Mouse (Mus musculus): ENCODE data around the gene Npas1. TPM values are rescaled to one million over a fixed set of nuclear protein-coding genes. Genes with fewer than 3 reads are reported as not detected.

Npas1 gene
- polyA plus RNA-seq, 1 experiment from 2014 or later, result 0.27 TPM

- no peaks in the 10 kb centered on the region for H3K9me3 ChIP-seq (ENCODE audit: control insufficient read depth)
- H3K36me3 ChIP-seq (ENCODE audit: control insufficient read depth, insufficient read depth), result no peaks in the 10 kb centered on the region
- no peak for ATAC-seq
- H3K4me3 ChIP-seq (ENCODE audit: low read depth, low read length), result peak overlapping the region; percentile 36
- H3K9ac ChIP-seq (ENCODE audit: low read depth, low read length), result no peak overlapping the region
- H3K4me2 ChIP-seq (replicated peaks; ENCODE audit: low read depth), result peak overlapping the region; percentile 32
- peaks cover 66% of the 10 kb centered on the region for H3K27me3 ChIP-seq (replicated peaks; ENCODE audit: control insufficient read depth, insufficient read depth, low read length)
- H3K4me1 ChIP-seq (replicated peaks; ENCODE audit: control insufficient read depth, insufficient read depth, low read length), result no peaks in the 10 kb centered on the region
- TF ChIP-seq CTCF (IDR thresholded peaks at IDR 0.05; ENCODE audit: low read depth), result no peak
- 5% methylated on average over 22 of the region's 23 CpGs for WGBS
- H3K27ac ChIP-seq (ENCODE audit: low read depth, low read length), result no peak overlapping the region
Observed at GRCm38 (mm10) chr7:16475321-16475720, 2.2 kb downstream of the Npas1 start.

GRCm38 (mm10) chr7:16474445-16474844, 3.1 kb downstream of the Npas1 start:
- H3K4me3 ChIP-seq (ENCODE audit: low read depth, low read length), result peak overlapping the region; percentile 6; the same call in 1 of the 2 replicates
- H3K4me2 ChIP-seq (replicated peaks; ENCODE audit: low read depth), result peak overlapping the region; percentile 37; the same call in 1 of the 2 replicates
- ATAC-seq, result no peak
- no peak overlapping the region for H3K9ac ChIP-seq (ENCODE audit: low read depth, low read length)
- H3K9me3 ChIP-seq (ENCODE audit: control insufficient read depth), result no peaks in the 10 kb centered on the region
- peaks cover 66% of the 10 kb centered on the region for H3K27me3 ChIP-seq (replicated peaks; ENCODE audit: control insufficient read depth, insufficient read depth, low read length)
- H3K27ac ChIP-seq (ENCODE audit: low read depth, low read length), result no peak overlapping the region
- no peaks in the 10 kb centered on the region for H3K36me3 ChIP-seq (ENCODE audit: control insufficient read depth, insufficient read depth)
- 5% methylated on average over 33 of the region's 33 CpGs for WGBS
- no peaks in the 10 kb centered on the region for H3K4me1 ChIP-seq (replicated peaks; ENCODE audit: control insufficient read depth, insufficient read depth, low read length)
- no peak for TF ChIP-seq CTCF (IDR thresholded peaks at IDR 0.05; ENCODE audit: low read depth)

DNA sequence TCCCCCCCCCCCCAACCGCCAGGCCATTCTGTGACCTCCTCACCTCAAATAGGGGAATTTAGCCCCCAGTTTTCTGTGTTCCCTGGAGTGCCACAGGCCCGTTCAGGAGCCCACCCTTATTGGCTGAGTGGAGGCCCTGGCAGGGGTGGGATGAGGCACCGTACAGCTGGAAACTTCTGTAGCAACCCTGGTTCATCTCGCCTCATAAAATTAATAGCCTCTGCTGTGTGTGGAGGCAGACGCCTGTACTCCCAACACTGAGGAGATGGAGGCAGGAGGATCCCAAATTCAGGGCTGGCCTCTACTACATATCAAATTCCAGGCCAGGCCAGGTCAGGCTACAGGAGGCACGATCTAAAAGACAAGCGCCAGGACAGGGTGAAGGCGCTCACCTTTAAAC, 3.7 kb downstream of the Npas1 start:
- Histone ChIP-seq H3K4me3 (ENCODE audit: low read depth, low read length) (no peak overlapping the region), H3K36me3 (ENCODE audit: control insufficient read depth, insufficient read depth) (no peaks in the 10 kb centered on the region), H3K27ac (ENCODE audit: low read depth, low read length) (no peak overlapping the region), H3K4me1 (replicated peaks; ENCODE audit: control insufficient read depth, insufficient read depth, low read length) (no peaks in the 10 kb centered on the region), H3K27me3 (replicated peaks; ENCODE audit: control insufficient read depth, insufficient read depth, low read length) (peaks cover 66% of the 10 kb centered on the region), H3K9ac (ENCODE audit: low read depth, low read length) (no peak overlapping the region), H3K9me3 (ENCODE audit: control insufficient read depth) (no peaks in the 10 kb centered on the region), H3K4me2 (replicated peaks; ENCODE audit: low read depth) (no peak overlapping the region)
- no peak for TF ChIP-seq CTCF (IDR thresholded peaks at IDR 0.05; ENCODE audit: low read depth)
- no peak for ATAC-seq
- 54% methylated on average over 8 of the region's 8 CpGs for WGBS

DNA sequence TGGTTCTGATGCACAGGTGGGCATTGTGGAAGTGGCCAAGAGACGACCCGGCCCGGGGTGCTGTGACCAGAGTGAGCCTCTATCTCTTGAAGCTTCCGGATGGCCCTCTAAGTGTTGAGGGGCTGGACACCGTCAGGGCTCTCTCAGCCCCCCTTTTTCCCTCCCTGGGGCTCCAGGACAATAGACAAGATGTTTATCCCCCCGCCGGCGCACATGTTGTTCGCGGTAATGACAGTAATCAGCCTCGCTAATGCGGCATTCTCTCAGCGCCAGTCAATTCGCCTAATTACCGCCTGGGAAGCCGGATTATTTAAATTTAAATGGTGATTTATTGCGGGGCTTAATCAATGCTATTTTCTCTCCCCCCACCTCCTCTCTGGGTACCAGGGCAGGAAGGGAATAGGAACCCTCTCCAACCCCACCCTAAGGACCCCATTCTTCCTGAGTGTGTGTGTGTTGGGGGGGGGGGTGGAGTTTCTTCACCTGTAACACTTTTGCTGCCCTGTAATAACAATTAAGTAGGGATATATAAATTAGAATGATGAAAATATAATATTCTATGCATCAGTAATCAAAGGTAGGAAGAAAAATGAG, 5.3 kb downstream of the Npas1 start:
- Histone ChIP-seq H3K27ac (ENCODE audit: low read depth, low read length) (no peak overlapping the region), H3K27me3 (replicated peaks; ENCODE audit: control insufficient read depth, insufficient read depth, low read length) (peaks cover 65% of the 10 kb centered on the region), H3K4me3 (ENCODE audit: low read depth, low read length) (no peak overlapping the region), H3K9ac (ENCODE audit: low read depth, low read length) (no peak overlapping the region), H3K36me3 (ENCODE audit: control insufficient read depth, insufficient read depth) (no peaks in the 10 kb centered on the region), H3K9me3 (ENCODE audit: control insufficient read depth) (no peaks in the 10 kb centered on the region), H3K4me2 (replicated peaks; ENCODE audit: low read depth) (no peak overlapping the region), H3K4me1 (replicated peaks; ENCODE audit: control insufficient read depth, insufficient read depth, low read length) (no peaks in the 10 kb centered on the region)
- no peak for TF ChIP-seq CTCF (IDR thresholded peaks at IDR 0.05; ENCODE audit: low read depth)
- no peak for ATAC-seq
- WGBS, result 14% methylated on average over 17 of the region's 17 CpGs

GRCm38 (mm10) chr7:16471549-16471948, 6.0 kb downstream of the Npas1 start:
- H3K4me3 ChIP-seq (ENCODE audit: low read depth, low read length), result no peak overlapping the region
- H3K4me1 ChIP-seq (replicated peaks; ENCODE audit: control insufficient read depth, insufficient read depth, low read length), result no peaks in the 10 kb centered on the region
- no peak overlapping the region for H3K4me2 ChIP-seq (replicated peaks; ENCODE audit: low read depth)
- peak; percentile 64 for TF ChIP-seq CTCF (IDR thresholded peaks at IDR 0.05; ENCODE audit: low read depth)
- H3K27ac ChIP-seq (ENCODE audit: low read depth, low read length), result no peak overlapping the region
- H3K27me3 ChIP-seq (replicated peaks; ENCODE audit: control insufficient read depth, insufficient read depth, low read length), result peaks cover 58% of the 10 kb centered on the region
- no peaks in the 10 kb centered on the region for H3K9me3 ChIP-seq (ENCODE audit: control insufficient read depth)
- 48% methylated on average over 9 of the region's 9 CpGs for WGBS
- no peak overlapping the region for H3K9ac ChIP-seq (ENCODE audit: low read depth, low read length)
- H3K36me3 ChIP-seq (ENCODE audit: control insufficient read depth, insufficient read depth), result no peaks in the 10 kb centered on the region
- ATAC-seq, result no peak

- H3K4me1 ChIP-seq (replicated peaks; ENCODE audit: control insufficient read depth, insufficient read depth, low read length), result no peaks in the 10 kb centered on the region
- no peak overlapping the region for H3K4me3 ChIP-seq (ENCODE audit: low read depth, low read length)
- 38% methylated on average over 5 of the region's 5 CpGs for WGBS
- no peak for TF ChIP-seq CTCF (IDR thresholded peaks at IDR 0.05; ENCODE audit: low read depth)
- H3K36me3 ChIP-seq (ENCODE audit: control insufficient read depth, insufficient read depth), result no peaks in the 10 kb centered on the region
- no peak overlapping the region for H3K4me2 ChIP-seq (replicated peaks; ENCODE audit: low read depth)
- peaks cover 25% of the 10 kb centered on the region; the same call in 1 of the 2 replicates for H3K27me3 ChIP-seq (replicated peaks; ENCODE audit: control insufficient read depth, insufficient read depth, low read length)
- H3K9me3 ChIP-seq (ENCODE audit: control insufficient read depth), result no peaks in the 10 kb centered on the region
- ATAC-seq, result no peak
- no peak overlapping the region for H3K27ac ChIP-seq (ENCODE audit: low read depth, low read length)
- no peak overlapping the region for H3K9ac ChIP-seq (ENCODE audit: low read depth, low read length)
Observed at GRCm38 (mm10) chr7:16468115-16468514, 9.4 kb downstream of the Npas1 start.
